Mouse (Mus musculus) G1E-ER4 (cell line): ENCODE data around the gene Prl7c1. TPM values are rescaled to one million over a fixed set of nuclear protein-coding genes. Genes with fewer than 3 reads are reported as not detected.
"Not testable (repeated sequence)": the region's sequence is repeated elsewhere in the genome, so short reads cannot be mapped to it uniquely, and the experiment has no call there.

Source experiments
- GATA1 ChIP-seq: IDR thresholded peaks from one replicate; pipeline ENCODE4 v1.8.0; 2012; ENCODE audit warnings: low read length, inconsistent platforms
- polyA plus RNA-seq: library from polyadenylated mRNA; stranded (reverse); fragments of >175 nt; gene quantifications from 2 replicates; pipeline ENCODE4 v1.2.3, GENCODE M21; 2012

Prl7c1 gene
- not detected in 2 replicates for polyA plus RNA-seq

DNA sequence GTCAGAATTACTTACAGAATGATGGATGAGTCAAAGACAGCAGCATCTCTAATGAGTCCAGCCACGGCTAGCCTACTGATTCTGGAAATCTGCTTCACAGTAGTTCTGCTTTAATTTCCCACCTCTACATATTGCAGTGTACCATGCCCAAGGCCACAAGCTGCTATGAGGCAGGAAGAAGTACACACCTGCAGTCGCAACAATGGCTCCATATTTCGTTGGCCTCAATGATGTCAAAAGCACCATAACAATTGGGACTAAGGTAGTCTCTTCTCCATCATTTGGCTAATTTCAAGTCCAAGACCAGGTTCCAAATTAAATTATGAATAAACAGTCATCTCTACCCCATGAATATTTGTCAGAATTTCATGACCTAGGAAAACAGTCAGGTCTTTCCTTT lies at the start of gene Prl7c1:
Gene Prl7c1, minus strand, starts transcription at position 101 of the 400 bp plus-strand sequence.
- TF ChIP-seq GATA1: not testable (repeated sequence)

DNA sequence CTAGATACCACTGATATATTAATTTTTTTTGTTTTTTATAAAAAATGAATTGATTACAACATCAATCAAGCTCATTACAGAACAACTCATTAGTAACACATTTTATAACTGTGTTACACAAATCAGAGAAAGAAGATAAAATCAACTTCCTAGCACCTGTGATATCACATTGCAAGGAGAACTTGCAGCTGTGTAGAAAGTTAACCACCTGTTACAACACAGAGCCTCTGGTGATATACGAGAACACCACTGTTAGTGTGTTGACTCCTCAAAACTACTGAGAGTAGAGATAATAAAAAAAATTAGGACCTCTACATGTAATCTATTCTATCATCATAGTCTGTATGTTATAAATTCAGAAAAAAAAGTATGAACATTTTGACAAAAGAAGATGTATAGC lies 22.2 kb upstream of the Prl7c1 start:
- no peak for TF ChIP-seq GATA1

DNA sequence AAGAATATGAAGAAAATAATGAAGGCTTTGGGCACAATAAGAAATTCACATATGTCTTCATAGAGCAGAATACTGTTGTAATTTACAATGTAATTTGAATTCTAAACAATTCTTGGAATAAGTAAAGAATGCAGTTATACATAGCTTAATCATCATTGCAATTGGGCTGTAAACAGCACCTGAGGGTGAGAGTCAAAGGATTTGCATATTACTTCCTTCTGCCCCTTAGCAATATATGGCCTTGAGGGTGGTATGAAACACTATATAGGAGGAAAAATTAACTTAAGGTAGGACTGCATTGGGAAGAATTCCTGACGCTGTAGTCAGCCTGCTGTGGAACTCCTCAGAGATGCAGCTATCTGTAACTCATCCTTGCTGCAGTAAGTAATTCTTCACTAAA lies 20.8 kb upstream of the Prl7c1 start, which contains the start of gene Prl2a1:
Gene Prl2a1, plus strand, starts transcription at position 301 of the 400 bp plus-strand sequence.
- TF ChIP-seq GATA1: no peak

DNA sequence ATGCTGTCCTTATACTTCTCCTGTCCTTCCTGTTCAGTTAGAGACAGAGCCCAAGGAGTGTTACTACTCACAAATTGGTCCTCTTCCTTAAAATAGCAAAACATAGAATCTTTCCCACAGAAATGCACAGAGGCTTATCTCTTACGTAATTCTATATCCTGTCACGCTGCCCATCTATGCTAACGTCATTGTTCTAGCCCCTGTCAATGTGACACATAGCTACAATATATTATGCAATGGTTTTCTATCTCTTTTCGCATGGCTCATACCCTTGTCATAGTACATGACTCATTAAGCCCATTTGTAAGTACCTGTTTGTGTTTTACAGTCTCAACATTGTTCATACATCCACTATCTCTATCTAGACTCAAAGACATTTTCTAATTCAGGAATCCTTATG lies 18.7 kb upstream of the Prl7c1 start:
- TF ChIP-seq GATA1: no peak

DNA sequence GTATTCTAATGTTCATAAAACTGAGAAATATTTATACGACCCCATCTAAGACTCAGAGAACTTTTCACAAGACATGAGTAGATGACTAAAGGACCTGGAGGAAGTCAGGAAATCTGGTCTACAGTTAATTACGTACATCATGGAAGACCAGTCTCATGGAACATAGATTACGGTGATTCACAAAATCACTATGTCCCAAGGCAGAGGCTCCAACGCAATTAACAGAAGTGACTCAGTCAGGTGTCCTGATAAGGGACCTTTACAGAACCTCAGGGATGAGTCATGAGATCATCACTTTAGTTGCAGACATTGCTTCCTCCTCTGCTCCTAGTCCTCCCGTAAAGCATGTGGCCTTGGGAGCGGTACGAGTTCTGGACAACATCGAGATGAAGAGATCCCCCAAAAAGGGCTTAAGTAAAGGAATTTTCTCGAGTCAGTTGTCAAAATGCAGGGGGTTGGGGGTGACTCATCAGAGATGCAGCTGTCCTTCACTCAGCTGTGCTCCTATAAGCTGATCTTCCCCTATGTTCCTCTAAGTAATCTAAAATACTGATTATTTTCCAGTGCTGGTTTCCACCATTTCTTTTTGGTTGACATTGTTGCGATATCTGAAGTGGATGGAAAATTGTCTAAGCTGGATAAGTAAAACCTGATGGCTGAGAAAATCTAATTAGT lies 46.0 kb downstream of the Prl7c1 start:
- TF ChIP-seq GATA1: no peak

Other genes with a start within 250 kb of the Prl7c1 start
- gene Prl8a9, start 216.2 kb downstream of the Prl7c1 start, polyA plus RNA-seq: not detected in 2 replicates
- gene Prl8a1, start 198.6 kb downstream of the Prl7c1 start, polyA plus RNA-seq: not detected in 2 replicates
- not detected in 2 replicates for gene Prl7b1, start 170.2 kb downstream of the Prl7c1 start, polyA plus RNA-seq
- not detected in 2 replicates for gene Prl7a1, start 138.3 kb downstream of the Prl7c1 start, polyA plus RNA-seq
- not detected in 2 replicates for gene Prl7a2, start 112.8 kb downstream of the Prl7c1 start, polyA plus RNA-seq
- gene Prl7d1, start 64.1 kb downstream of the Prl7c1 start, polyA plus RNA-seq: not detected in 2 replicates
- not detected in 2 replicates for gene Prl2a1, start 20.9 kb upstream of the Prl7c1 start, polyA plus RNA-seq
- not detected in 2 replicates for gene Prl2c1, start 68.5 kb upstream of the Prl7c1 start, polyA plus RNA-seq
- gene Prl4a1, start 235.4 kb upstream of the Prl7c1 start, polyA plus RNA-seq: not detected in 2 replicates